In genomic region chr10:14048322-14048915, GRCm38 (mm10) we compare ENCODE assay signal across 8 mouse cellular contexts.
DNase-seq lines count a peak whose midpoint lies in the region; ATAC-seq and TF ChIP-seq lines count a peak whose summit lies in the region.

No protein-coding gene starts in this region.

- 65% methylated on average over 5 of the region's 5 CpGs for WGBS in hindbrain, embryonic 13.5 days
- 57% methylated on average over 5 of the region's 5 CpGs for WGBS in hindbrain, embryonic 16.5 days
- WGBS in hindbrain, postnatal 0 days = 52% methylated on average over 5 of the region's 5 CpGs
- 56% methylated on average over 5 of the region's 5 CpGs for WGBS in midbrain, embryonic 13.5 days

- no peak for DNase-seq in Patski (ENCODE audit: low read depth, low spot score)
- DNase-seq in fat pad, adult 2 months (ENCODE audit: extremely low read depth, low read depth, low spot score) = peak; percentile 74
- no peak for DNase-seq in hindbrain, postnatal 0 days (ENCODE audit: low spot score)
- no peak for DNase-seq in left cerebral cortex, postnatal 36 days (ENCODE audit: low spot score in 2 of 2)
- no peak for DNase-seq in embryo, embryonic 10.5 days (ENCODE audit: low spot score)

- H3K27ac ChIP-seq in hindbrain, embryonic 13.5 days = no peak overlapping the region
- H3K27ac ChIP-seq in hindbrain, embryonic 16.5 days (ENCODE audit: low read depth, low read length) = no peak overlapping the region
- H3K27ac ChIP-seq in hindbrain, postnatal 0 days = no peak overlapping the region
- H3K27ac ChIP-seq in midbrain, embryonic 13.5 days = no peak overlapping the region

- intact Hi-C loops in left cerebral cortex, postnatal 36 days (cut with DNase I) = loop anchor here (10.0 kb wide), 1 partner anchor 146 kb away; no protein-coding TSS in a partner anchor

- H3K4me3 ChIP-seq in hindbrain, embryonic 13.5 days = no peak overlapping the region
- no peak overlapping the region for H3K4me3 ChIP-seq in hindbrain, embryonic 16.5 days (ENCODE audit: low read length)
- no peak overlapping the region for H3K4me3 ChIP-seq in hindbrain, postnatal 0 days (ENCODE audit: low read length)
- H3K4me3 ChIP-seq in midbrain, embryonic 13.5 days (replicated peaks) = no peak overlapping the region

- TF ChIP-seq CTCF in Patski (IDR thresholded peaks at IDR 0.05) = no peak
- no peak for TF ChIP-seq CTCF in hindbrain, postnatal 0 days (IDR thresholded peaks at IDR 0.05; ENCODE audit: low read depth)

- in situ Hi-C loops in Patski (cut with MboI; ENCODE audit: low pct_unique_long_range_greater_than_20kb) = loop anchor here (10.0 kb wide), 1 partner anchor 484 kb away; no protein-coding TSS in a partner anchor

- no peak overlapping the region for H3K9ac ChIP-seq in hindbrain, embryonic 13.5 days
- H3K9ac ChIP-seq in hindbrain, embryonic 16.5 days (ENCODE audit: low read depth, low read length) = no peak overlapping the region
- no peak overlapping the region for H3K9ac ChIP-seq in hindbrain, postnatal 0 days (replicated peaks; ENCODE audit: low read length)
- no peak overlapping the region for H3K9ac ChIP-seq in midbrain, embryonic 13.5 days (replicated peaks)

- peaks cover 35% of the 10 kb centered on the region for H3K4me1 ChIP-seq in hindbrain, embryonic 13.5 days (replicated peaks)
- peaks cover 14% of the 10 kb centered on the region for H3K4me1 ChIP-seq in hindbrain, embryonic 16.5 days (ENCODE audit: control insufficient read depth, insufficient read depth, low read depth, low read length)
- peaks cover 12% of the 10 kb centered on the region; the same call in 1 of the 2 replicates for H3K4me1 ChIP-seq in hindbrain, postnatal 0 days (ENCODE audit: insufficient read depth, low read length)
- peaks cover 35% of the 10 kb centered on the region for H3K4me1 ChIP-seq in midbrain, embryonic 13.5 days (replicated peaks)

- H3K4me2 ChIP-seq in hindbrain, embryonic 13.5 days = no peak overlapping the region
- no peak overlapping the region for H3K4me2 ChIP-seq in hindbrain, embryonic 16.5 days (ENCODE audit: low read length)
- no peak overlapping the region for H3K4me2 ChIP-seq in hindbrain, postnatal 0 days (ENCODE audit: low read depth, low read length)
- H3K4me2 ChIP-seq in midbrain, embryonic 13.5 days (replicated peaks) = no peak overlapping the region

- H3K27me3 ChIP-seq in hindbrain, embryonic 13.5 days = no peaks in the 10 kb centered on the region
- no peaks in the 10 kb centered on the region for H3K27me3 ChIP-seq in hindbrain, embryonic 16.5 days (replicated peaks; ENCODE audit: control insufficient read depth, insufficient read depth, low read length)
- H3K27me3 ChIP-seq in Patski = no peaks in the 10 kb centered on the region
- no peaks in the 10 kb centered on the region for H3K27me3 ChIP-seq in hindbrain, postnatal 0 days (ENCODE audit: insufficient read depth, low read length)
- no peaks in the 10 kb centered on the region for H3K27me3 ChIP-seq in midbrain, embryonic 13.5 days

- CTCF ChIA-PET in Patski (lab: Charles Lee) = no interaction called here

- no peaks in the 10 kb centered on the region for H3K9me3 ChIP-seq in hindbrain, embryonic 13.5 days
- H3K9me3 ChIP-seq in hindbrain, embryonic 16.5 days (ENCODE audit: control insufficient read depth, low read length) = no peaks in the 10 kb centered on the region
- no peaks in the 10 kb centered on the region for H3K9me3 ChIP-seq in hindbrain, postnatal 0 days (ENCODE audit: low read length)
- H3K9me3 ChIP-seq in midbrain, embryonic 13.5 days = no peaks in the 10 kb centered on the region

- no peaks in the 10 kb centered on the region for H3K36me3 ChIP-seq in hindbrain, embryonic 13.5 days
- H3K36me3 ChIP-seq in hindbrain, embryonic 16.5 days (ENCODE audit: control insufficient read depth, insufficient read depth, low read length) = no peaks in the 10 kb centered on the region
- H3K36me3 ChIP-seq in hindbrain, postnatal 0 days (ENCODE audit: insufficient read depth, low read length) = no peaks in the 10 kb centered on the region
- H3K36me3 ChIP-seq in midbrain, embryonic 13.5 days = no peaks in the 10 kb centered on the region

- peak; percentile 26; the same call in 1 of the 2 replicates for ATAC-seq in hindbrain, embryonic 13.5 days (ENCODE audit: low FRiP score)
- ATAC-seq in hindbrain, embryonic 16.5 days = no peak; the same call in 1 of the 2 replicates
- ATAC-seq in Patski = peak; percentile 48
- peak; percentile 34; the same call in 1 of the 2 replicates for ATAC-seq in hindbrain, postnatal 0 days
- ATAC-seq in midbrain, embryonic 13.5 days = no peak

- POLR2A ChIA-PET in Patski (lab: Charles Lee) = no interaction called here

Comparison
In these comparisons a context has a peak if more than half of its experiments do, and no peak if none do; other contexts are left out.
1. ATAC-seq: peak in hindbrain, embryonic 13.5 days (single experiment), Patski (single experiment) and hindbrain, postnatal 0 days (single experiment); none in hindbrain, embryonic 16.5 days (single experiment) and midbrain, embryonic 13.5 days (single experiment).